Mouse (Mus musculus): ENCODE results near the gene Dync2li1.

- TF ChIP-seq CTCF (IDR thresholded peaks at IDR 0.05): no peak
- TF ChIP-seq EP300 (IDR thresholded peaks at IDR 0.05): no peak
Observed at GRCm38 (mm10) chr17:84590065-84590464, 36.2 kb upstream of the Dync2li1 start.

Measured in lung, postnatal 0 days (tissue).